Mouse (Mus musculus) embryonic facial prominence, embryonic 10.5 days (tissue): ENCODE measurements around the gene Gm43302. TPM values are rescaled to one million over a fixed set of nuclear protein-coding genes. Genes with fewer than 3 reads are reported as not detected.
"Not testable (repeated sequence)": the region's sequence is repeated elsewhere in the genome, so short reads cannot be mapped to it uniquely, and the experiment has no call there.

Experiments
- DNase-seq: peaks from one replicate; pipeline ENCODE4 v3.0.0-alpha.2; 2017; ENCODE audit warnings: low spot score
- H3K27ac ChIP-seq: fragments of 300-500 bp; sonication (generic); replicated peaks from 2 replicates; pipeline ENCODE4 v1.5.1; 2016; ENCODE audit warnings: mild to moderate bottlenecking
- H3K27me3 ChIP-seq: fragments of 300-500 bp; sonication (generic); replicated peaks from 2 replicates; pipeline ENCODE4 v1.6.1; 2016; ENCODE audit warnings: low read depth, mild to moderate bottlenecking; ENCODE audit not compliant: poor library complexity, severe bottlenecking
- H3K36me3 ChIP-seq: fragments of 300-500 bp; sonication (generic); replicated peaks from 2 replicates; pipeline ENCODE4 v1.6.1; 2016; ENCODE audit warnings: mild to moderate bottlenecking, moderate library complexity
- H3K4me1 ChIP-seq: fragments of 300-500 bp; sonication (generic); 2 replicates; pipeline ENCODE4 v1.6.1; 2016
- H3K4me3 ChIP-seq: fragments of 300-500 bp; sonication (generic); 2 replicates; pipeline ENCODE4 v1.5.1; 2016; ENCODE audit warnings: mild to moderate bottlenecking, moderate library complexity
- H3K9me3 ChIP-seq: fragments of 300-500 bp; sonication (generic); 2 replicates; pipeline ENCODE4 v1.6.1; 2016; ENCODE audit warnings: mild to moderate bottlenecking
- WGBS: fragments of 180-500 bp; shearing (Covaris S2); methylation state at CpG from one replicate; pipeline ENCODE4 v1.1.7; 2016; 5-methylcytosine and 5-hydroxymethylcytosine counted together
- polyA plus RNA-seq: library from polyadenylated mRNA; unstranded; fragments of >200 nt; fragmentation: Nextera tagmentation; extraction: Ambion mirVana; gene quantifications from 2 replicates; pipeline ENCODE4 v1.2.1, GENCODE M21; 2016

The Gm43302 gene
- not detected in 2 replicates for polyA plus RNA-seq

DNA sequence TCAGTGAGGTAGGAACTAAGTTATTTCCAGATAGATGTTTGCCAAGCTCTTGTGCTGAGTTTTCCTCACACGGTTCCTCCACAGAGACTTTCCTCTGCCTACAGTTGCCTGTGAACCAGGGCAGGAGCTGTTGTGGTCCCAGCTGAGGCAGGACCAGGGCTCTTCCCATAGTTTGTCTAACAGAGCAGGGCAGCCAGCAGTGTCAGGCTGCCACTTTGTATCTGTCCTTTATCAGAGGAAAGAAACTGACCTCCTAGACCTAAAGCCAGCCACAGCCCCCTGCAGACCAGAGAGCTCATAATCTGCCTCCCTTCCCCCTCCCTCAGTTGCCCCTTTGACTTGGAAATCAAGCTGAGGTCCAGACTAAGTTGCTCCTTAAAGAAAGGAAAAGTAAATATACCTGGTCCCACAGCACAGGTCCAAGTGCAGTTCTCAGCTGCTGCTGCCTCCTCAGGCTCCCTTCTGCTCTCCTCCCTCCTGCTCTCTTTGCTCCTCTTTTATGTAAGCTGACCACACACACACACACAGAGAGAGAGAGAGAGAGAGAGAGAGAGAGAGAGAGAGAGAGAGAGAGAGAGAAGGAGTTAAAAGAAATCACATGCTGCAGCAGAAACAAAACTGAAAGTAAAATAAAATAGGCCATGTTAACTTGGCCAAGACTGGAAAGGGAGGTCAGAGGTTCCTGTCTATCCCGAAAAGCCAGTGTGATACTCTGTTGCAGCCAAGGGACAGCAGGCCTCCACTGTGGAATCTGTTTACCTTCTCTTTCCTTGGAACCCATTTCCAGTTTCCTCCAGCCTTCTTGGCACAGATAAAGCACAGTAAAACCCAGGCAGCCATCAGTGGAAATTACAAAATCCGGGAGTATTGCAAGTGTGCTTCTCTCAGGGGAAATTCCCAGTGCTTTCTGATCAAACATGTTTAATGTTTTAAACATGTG lies at the start of gene Gm43302, which contains the start of gene Gbp6:
Gene Gm43302 (minus strand): TSS at position 470 of the 940 bp plus-strand sequence.
Gene Gbp6 (minus strand): TSS at position 473 of the 940 bp plus-strand sequence.
- H3K27me3 ChIP-seq, result not testable (repeated sequence)

DNA sequence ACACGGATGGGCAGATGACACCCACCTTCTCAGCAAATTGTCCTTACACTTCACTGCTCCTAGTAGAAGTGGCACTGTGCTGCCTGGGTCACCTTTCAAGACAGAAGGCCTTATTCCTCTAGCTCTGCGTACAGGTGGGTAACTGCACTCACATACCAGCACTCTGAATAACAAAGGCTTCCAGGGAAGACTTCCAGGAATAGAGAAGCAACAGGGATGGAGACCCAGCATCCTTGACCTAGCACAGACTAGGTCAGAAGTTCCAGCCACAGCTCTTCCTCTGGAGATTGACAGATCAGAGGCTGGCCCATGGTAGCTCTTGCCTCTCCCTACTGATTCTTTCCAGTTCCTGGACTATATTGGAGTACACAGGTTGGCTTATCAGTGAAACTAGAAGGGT lies 47.8 kb upstream of the Gm43302 start:
- H3K9me3 ChIP-seq, result no peaks in the 10 kb centered on the region
- 63% methylated on average over 2 of the region's 2 CpGs for WGBS
- H3K4me3 ChIP-seq, result no peak overlapping the region
- H3K27me3 ChIP-seq, result no peaks in the 10 kb centered on the region
- H3K27ac ChIP-seq, result no peak overlapping the region
- H3K4me1 ChIP-seq, result no peaks in the 10 kb centered on the region
- no peaks in the 10 kb centered on the region for H3K36me3 ChIP-seq
- no peak for DNase-seq

More for the DNA sequence above, at the start of gene Gm43302, which contains the start of gene Gbp6:
- not testable (repeated sequence) for H3K4me3 ChIP-seq, H3K36me3 ChIP-seq, DNase-seq, H3K27ac ChIP-seq, H3K4me1 ChIP-seq, H3K9me3 ChIP-seq
- 57% methylated on average over 3 of the region's 3 CpGs for WGBS

- no peak overlapping the region for H3K27ac ChIP-seq
- H3K4me1 ChIP-seq, result no peaks in the 10 kb centered on the region
- H3K36me3 ChIP-seq, result no peaks in the 10 kb centered on the region
- no peaks in the 10 kb centered on the region for H3K9me3 ChIP-seq
- no peaks in the 10 kb centered on the region for H3K27me3 ChIP-seq
- 68% methylated on average over 2 of the region's 2 CpGs for whole genome bisulfite sequencing
- DNase-seq, result no peak
- no peak overlapping the region for H3K4me3 ChIP-seq
These were observed 29.0 kb upstream of the Gm43302 start for GRCm38 (mm10) chr5:105322543-105322942.

GRCm38 (mm10) chr5:105310941-105311340 lies 17.4 kb upstream of the Gm43302 start:
- Histone ChIP-seq H3K4me1 (no peaks in the 10 kb centered on the region), H3K27me3 (no peaks in the 10 kb centered on the region), H3K36me3 (no peaks in the 10 kb centered on the region), H3K4me3 (no peak overlapping the region), H3K9me3 (peaks cover 6% of the 10 kb centered on the region; the same call in 1 of the 2 replicates), H3K27ac (no peak overlapping the region)
- DNase-seq, result no peak
- WGBS, result 80% methylated on average over 2 of the region's 2 CpGs

- H3K4me3 ChIP-seq, H3K27me3 ChIP-seq, H3K27ac ChIP-seq, H3K4me1 ChIP-seq, H3K36me3 ChIP-seq, H3K9me3 ChIP-seq, DNase-seq: not testable (repeated sequence)
- 68% methylated on average over 1 of the region's 1 CpGs for WGBS
These were observed 15.7 kb upstream of the Gm43302 start for GRCm38 (mm10) chr5:105309148-105309547.

DNA sequence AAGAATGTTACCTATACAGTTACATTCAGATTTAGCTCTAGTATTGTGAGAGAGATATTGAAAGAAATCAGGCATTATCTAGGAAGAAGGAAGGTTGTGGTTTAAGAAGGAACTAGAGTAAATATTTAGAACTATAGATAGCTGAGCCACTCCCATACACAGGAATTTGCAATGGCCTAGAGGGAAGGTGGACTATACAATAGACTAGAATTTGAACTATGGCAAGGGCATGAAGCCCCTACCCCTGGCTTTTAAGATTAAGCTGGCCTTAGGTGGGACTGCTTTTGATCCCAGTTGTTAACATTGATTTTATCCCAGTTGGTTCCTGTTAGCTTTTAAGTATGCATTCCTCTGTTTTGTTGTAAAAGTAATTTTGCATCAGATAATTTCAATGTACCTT lies 13.5 kb upstream of the Gm43302 start:
- not testable (repeated sequence) for H3K27ac ChIP-seq, H3K27me3 ChIP-seq, H3K4me3 ChIP-seq, H3K36me3 ChIP-seq, H3K4me1 ChIP-seq, H3K9me3 ChIP-seq, DNase-seq

DNA sequence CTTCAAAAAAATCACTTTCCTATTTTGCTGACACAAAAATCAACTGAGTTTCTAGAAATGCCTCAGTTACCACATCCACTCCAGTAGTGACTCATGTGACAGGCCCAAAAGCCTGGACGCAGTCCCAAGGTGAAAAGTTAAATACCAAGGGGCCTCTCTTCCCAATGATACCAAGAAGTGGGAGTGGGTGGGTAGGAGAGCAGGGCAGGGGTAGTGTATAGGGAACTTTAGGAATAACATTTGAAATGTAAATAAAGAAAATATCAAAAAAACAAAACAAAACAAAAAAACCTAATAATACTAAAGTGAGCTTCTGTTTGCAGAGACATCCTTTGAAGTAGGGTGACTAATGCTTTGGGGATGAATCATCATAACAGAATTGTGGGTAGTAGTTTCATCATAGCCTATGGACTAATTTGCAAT lies 12.7 kb upstream of the Gm43302 start:
- no peak for DNase-seq
- H3K36me3 ChIP-seq, result no peaks in the 10 kb centered on the region
- WGBS, result 94% methylated on average over 1 of the region's 1 CpGs
- H3K27ac ChIP-seq, result no peak overlapping the region
- H3K4me1 ChIP-seq, result 0 out of 2 replicates have a peak, but pooled peaks cover 2% of the 10 kb centered on the region
- H3K9me3 ChIP-seq, result peaks cover 6% of the 10 kb centered on the region; the same call in 1 of the 2 replicates
- no peak overlapping the region for H3K4me3 ChIP-seq
- no peaks in the 10 kb centered on the region for H3K27me3 ChIP-seq

GRCm38 (mm10) chr5:105305671-105306070 lies 12.2 kb upstream of the Gm43302 start:
- not testable (repeated sequence) for DNase-seq, H3K27me3 ChIP-seq, H3K9me3 ChIP-seq, H3K4me1 ChIP-seq, H3K27ac ChIP-seq, H3K4me3 ChIP-seq, H3K36me3 ChIP-seq
- WGBS, result 92% methylated on average over 4 of the region's 4 CpGs

DNA sequence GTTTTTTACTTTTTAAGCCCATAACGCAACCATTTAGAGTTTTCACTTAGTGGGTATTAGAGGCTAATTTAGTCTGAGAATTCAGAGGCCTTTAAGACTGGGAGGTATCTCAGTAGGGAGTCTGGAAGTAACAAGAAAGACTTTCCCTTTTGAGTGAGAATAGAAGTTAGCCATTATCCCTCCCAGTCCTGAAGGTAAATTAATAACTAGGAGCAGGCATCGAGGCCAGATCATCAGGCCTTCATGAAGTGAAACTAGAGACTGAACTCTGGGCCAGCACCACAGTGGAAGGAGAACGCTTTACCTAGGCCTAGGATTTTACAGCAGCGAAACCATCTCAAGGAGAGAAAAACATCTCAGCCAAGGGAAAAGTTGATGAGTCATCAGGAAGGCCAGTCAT lies 8.5 kb upstream of the Gm43302 start:
- no peak for DNase-seq
- H3K36me3 ChIP-seq, result no peaks in the 10 kb centered on the region
- 0 out of 2 replicates have a peak, but pooled peaks cover 2% of the 10 kb centered on the region for H3K4me1 ChIP-seq
- H3K27me3 ChIP-seq, result no peaks in the 10 kb centered on the region
- no peak overlapping the region for H3K27ac ChIP-seq
- no peak overlapping the region for H3K4me3 ChIP-seq
- no peaks in the 10 kb centered on the region for H3K9me3 ChIP-seq
- 80% methylated on average over 4 of the region's 4 CpGs for WGBS

DNA sequence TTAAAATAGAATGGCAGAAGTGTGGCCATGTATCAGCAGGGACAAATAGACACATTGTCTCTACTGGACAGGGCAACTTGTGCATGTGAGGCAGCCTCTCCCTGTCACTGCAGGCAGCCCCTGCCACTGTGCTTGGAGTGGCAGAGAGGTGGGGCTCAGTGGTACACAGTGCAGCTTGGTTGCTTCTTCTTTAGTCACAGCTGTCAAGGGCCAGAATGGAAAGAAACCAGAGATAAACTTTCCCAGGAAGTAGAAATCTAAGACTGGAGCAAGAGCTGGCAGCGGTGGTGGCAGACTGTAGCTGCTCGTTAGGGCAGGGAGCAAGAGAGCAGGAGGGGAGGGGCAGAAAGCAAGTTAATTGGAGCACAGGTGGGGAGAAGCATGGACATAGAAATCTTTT lies 8.0 kb upstream of the Gm43302 start:
- no peak overlapping the region for H3K4me3 ChIP-seq
- H3K27me3 ChIP-seq, result no peaks in the 10 kb centered on the region
- H3K9me3 ChIP-seq, result no peaks in the 10 kb centered on the region
- H3K36me3 ChIP-seq, result no peaks in the 10 kb centered on the region
- DNase-seq, result no peak
- WGBS, result 51% methylated on average over 2 of the region's 2 CpGs
- no peak overlapping the region for H3K27ac ChIP-seq
- H3K4me1 ChIP-seq, result 0 out of 2 replicates have a peak, but pooled peaks cover 2% of the 10 kb centered on the region

DNA sequence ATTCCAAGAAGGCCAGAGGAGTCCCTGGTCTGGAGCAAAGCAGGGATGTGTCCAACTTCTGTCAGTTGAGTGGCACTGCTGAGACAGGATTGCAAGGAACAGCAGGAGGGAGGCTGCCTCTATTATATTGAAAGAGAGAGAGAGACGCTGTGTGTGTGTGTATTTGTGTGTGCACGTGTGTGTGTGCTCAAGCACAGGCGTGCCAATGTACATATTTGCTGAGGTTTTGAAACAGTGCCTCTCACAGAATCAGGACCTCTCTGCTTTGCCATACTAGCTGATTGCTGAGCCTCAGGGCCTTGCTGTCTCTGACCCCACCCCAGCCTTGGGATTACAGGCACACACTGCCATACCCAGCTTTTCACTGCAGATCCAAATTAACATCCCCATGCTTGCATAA lies 2.3 kb upstream of the Gm43302 start:
- Histone ChIP-seq H3K27ac (no peak overlapping the region), H3K27me3 (no peaks in the 10 kb centered on the region), H3K4me1 (0 out of 2 replicates have a peak, but pooled peaks cover 2% of the 10 kb centered on the region), H3K4me3 (no peak overlapping the region), H3K36me3 (no peaks in the 10 kb centered on the region), H3K9me3 (no peaks in the 10 kb centered on the region)
- no peak for DNase-seq
- 90% methylated on average over 3 of the region's 3 CpGs for WGBS

DNA sequence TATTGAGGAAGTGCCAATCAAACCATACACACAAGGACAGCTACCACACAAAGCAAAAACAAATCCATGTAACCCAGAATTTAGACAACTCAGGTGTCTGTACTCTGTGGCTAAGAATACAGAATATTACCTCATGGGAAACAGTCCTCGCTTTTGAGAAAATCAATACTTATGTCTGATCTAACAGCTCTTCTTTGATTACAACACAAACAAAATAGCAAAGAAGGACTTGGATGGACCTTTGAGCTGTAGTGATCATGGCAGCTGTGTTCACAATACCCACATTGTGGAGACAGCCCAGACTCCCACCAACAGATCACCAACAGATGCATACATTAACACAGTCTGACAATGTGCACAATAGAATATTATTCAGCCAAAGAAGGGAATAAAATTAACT lies 1.0 kb downstream of the Gm43302 start:
- no peak for DNase-seq
- Histone ChIP-seq H3K27me3 (no peaks in the 10 kb centered on the region), H3K4me3 (no peak overlapping the region), H3K9me3 (no peaks in the 10 kb centered on the region), H3K27ac (no peak overlapping the region), H3K36me3 (no peaks in the 10 kb centered on the region), H3K4me1 (0 out of 2 replicates have a peak, but pooled peaks cover 2% of the 10 kb centered on the region)
- 81% methylated on average over 1 of the region's 1 CpGs for WGBS

DNA sequence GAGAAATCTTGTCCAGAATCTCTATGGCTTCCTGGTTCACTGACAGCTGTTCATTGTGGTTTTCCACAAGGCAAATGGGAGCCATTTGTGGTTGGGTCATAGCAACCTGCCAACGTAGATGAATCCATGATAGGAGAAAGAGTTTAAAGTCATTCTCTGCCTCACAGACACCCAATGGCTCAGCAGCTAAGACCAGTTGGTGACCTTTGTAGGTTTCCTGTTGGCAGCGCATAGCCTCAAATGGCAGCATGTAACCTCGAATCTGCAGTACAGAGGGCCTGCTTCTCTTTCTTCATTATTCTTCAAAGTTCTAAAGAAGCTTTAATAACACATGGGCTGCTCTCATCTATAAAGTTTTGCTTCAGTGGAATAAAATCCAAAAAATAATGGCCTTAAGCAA lies 2.6 kb downstream of the Gm43302 start:
- not testable (repeated sequence) for H3K27me3 ChIP-seq, H3K4me3 ChIP-seq, DNase-seq, H3K27ac ChIP-seq, H3K4me1 ChIP-seq, H3K36me3 ChIP-seq, H3K9me3 ChIP-seq
- 86% methylated on average over 3 of the region's 3 CpGs for WGBS
